Mouse (Mus musculus) cerebellum, postnatal 25 days (tissue): ENCODE results near the gene Zmynd15.

Experiments used
- DNase-seq, 2 experiments: peaks; one replicate each; pipeline ENCODE4 v3.0.0; 2021; ENCODE audit warnings: mixed read lengths in 2 of 2

The Zmynd15 gene

GRCm38 (mm10) chr11:70506962-70507515 lies 47.8 kb downstream of the Zmynd15 start:
- no peak for DNase-seq

GRCm38 (mm10) chr11:70509753-70510564 lies 50.7 kb downstream of the Zmynd15 start:
- DNase-seq, result peak; percentile 62 to 75

- DNase-seq, result no peak
Measured at GRCm38 (mm10) chr11:70511242-70511641, 52.0 kb downstream of the Zmynd15 start.

GRCm38 (mm10) chr11:70511825-70512224 lies 52.6 kb downstream of the Zmynd15 start:
- DNase-seq, result no peak

- no peak for DNase-seq
Measured at GRCm38 (mm10) chr11:70512709-70513342, 53.6 kb downstream of the Zmynd15 start.

GRCm38 (mm10) chr11:70513520-70513919 lies 54.3 kb downstream of the Zmynd15 start:
- no peak for DNase-seq

- DNase-seq, result no peak
Measured at GRCm38 (mm10) chr11:70514288-70514687, 55.1 kb downstream of the Zmynd15 start, which contains the start of gene Vmo1. Gene Vmo1 (minus strand): TSS chr11:70514616.
